Mouse (Mus musculus): ENCODE results near the gene Tnrc6c.
"Not testable (repeated sequence)": the region's sequence is repeated elsewhere in the genome, so short reads cannot be mapped to it uniquely, and the experiment has no call there.

Gene Tnrc6c

GRCm38 (mm10) chr11:117780582-117781111, 126.6 kb downstream of the Tnrc6c start:
- TF ChIP-seq POU5F1 (IDR thresholded peaks at IDR 0.05; ENCODE audit: borderline replicate concordance, low read length) = no peak
- Histone ChIP-seq H3K4me3 (replicated peaks; ENCODE audit: low read length) (peak overlapping the region; percentile 87), H3K27me3 (ENCODE audit: insufficient read depth, low read length) (peaks cover 12% of the 10 kb centered on the region; the same call in 1 of the 2 replicates), H3K9me3 (ENCODE audit: low read length) (no peaks in the 10 kb centered on the region), H3K36me3 (ENCODE audit: insufficient read depth, low read length) (peaks cover 49% of the 10 kb centered on the region), H3K4me1 (replicated peaks; ENCODE audit: low read depth, low read length) (peaks cover 80% of the 10 kb centered on the region)

DNA sequence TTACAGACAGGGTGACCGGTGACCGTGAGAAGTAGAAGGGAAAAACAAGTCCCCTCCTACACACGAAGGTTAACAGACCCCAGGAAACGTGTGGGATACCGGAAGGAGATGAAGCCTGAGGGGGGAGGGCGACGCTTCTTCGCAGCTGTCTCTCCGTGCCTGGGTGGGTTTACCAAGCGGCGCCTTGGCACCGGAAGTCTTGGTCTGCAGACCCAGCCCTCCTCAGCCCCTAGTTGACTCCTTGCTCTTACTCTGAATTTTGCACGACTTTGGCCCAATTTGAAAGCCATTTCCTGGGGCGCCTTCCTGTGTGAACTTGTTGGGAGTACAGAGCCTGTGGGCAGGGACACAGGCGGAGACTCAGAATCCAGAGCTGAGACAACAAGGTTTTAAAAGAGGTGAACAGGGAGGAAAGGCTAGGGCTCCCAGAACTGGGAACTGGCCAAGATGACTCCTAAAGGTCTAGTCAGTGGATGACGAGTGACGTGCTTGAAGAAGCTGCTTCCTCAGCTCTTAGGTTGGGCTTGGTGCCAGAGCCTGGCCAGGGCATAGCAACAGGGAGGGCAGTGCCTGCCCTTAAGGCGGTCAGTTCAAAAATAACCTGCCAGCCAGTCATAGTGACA, 127.2 kb downstream of the Tnrc6c start:
- Histone ChIP-seq H3K4me1 (replicated peaks; ENCODE audit: low read depth, low read length) (peaks cover 77% of the 10 kb centered on the region), H3K9me3 (ENCODE audit: low read length) (no peaks in the 10 kb centered on the region), H3K4me3 (replicated peaks; ENCODE audit: low read length) (peak overlapping the region; percentile 87), H3K27me3 (ENCODE audit: insufficient read depth, low read length) (peaks cover 12% of the 10 kb centered on the region; the same call in 1 of the 2 replicates), H3K36me3 (ENCODE audit: insufficient read depth, low read length) (peaks cover 43% of the 10 kb centered on the region)
- TF ChIP-seq NANOG (IDR thresholded peaks at IDR 0.05; ENCODE audit: borderline replicate concordance, low read length) = no peak
- no peak for TF ChIP-seq POU5F1 (IDR thresholded peaks at IDR 0.05; ENCODE audit: borderline replicate concordance, low read length)
- TF ChIP-seq CTCF (conservative IDR thresholded peaks at IDR 0.05; ENCODE audit: low read length) = no peak

GRCm38 (mm10) chr11:117781993-117782704, 128.1 kb downstream of the Tnrc6c start, which contains the start of the genes Tmc8 and Tmc6:
Tmc8 (plus strand) TSS chr11:117782076.
Tmc6 (minus strand) TSS chr11:117782198.
- peaks cover 12% of the 10 kb centered on the region; the same call in 1 of the 2 replicates for H3K27me3 ChIP-seq (ENCODE audit: insufficient read depth, low read length)

DNA sequence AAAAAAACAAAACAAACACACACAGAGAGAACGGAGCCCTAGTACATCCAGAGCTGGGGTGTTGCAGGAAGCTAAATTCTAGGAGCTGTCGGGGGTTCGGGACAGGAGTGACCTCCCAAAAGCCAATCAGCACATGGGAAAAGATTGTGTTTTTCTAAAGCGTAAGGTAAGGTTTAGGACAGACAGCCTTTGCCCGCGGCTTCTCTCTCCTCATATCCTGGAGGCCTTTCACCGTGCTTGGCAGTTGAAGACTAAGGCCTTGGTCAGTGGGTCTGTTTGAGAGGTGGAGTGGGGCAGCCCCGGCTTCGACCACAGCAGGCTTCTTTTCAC, 128.6 kb downstream of the Tnrc6c start:
- TF ChIP-seq NANOG (IDR thresholded peaks at IDR 0.05; ENCODE audit: borderline replicate concordance, low read length) (no peak), POU5F1 (IDR thresholded peaks at IDR 0.05; ENCODE audit: borderline replicate concordance, low read length) (no peak), CTCF (conservative IDR thresholded peaks at IDR 0.05; ENCODE audit: low read length) (no peak)
- Histone ChIP-seq H3K9me3 (ENCODE audit: low read length) (no peaks in the 10 kb centered on the region), H3K36me3 (ENCODE audit: insufficient read depth, low read length) (peaks cover 35% of the 10 kb centered on the region), H3K27me3 (ENCODE audit: insufficient read depth, low read length) (peaks cover 12% of the 10 kb centered on the region; the same call in 1 of the 2 replicates), H3K4me1 (replicated peaks; ENCODE audit: low read depth, low read length) (peaks cover 74% of the 10 kb centered on the region), H3K4me3 (replicated peaks; ENCODE audit: low read length) (peak overlapping the region; percentile 87)

More at GRCm38 (mm10) chr11:117781993-117782704, 128.1 kb downstream of the Tnrc6c start, which contains the start of the genes Tmc8 and Tmc6:
- peaks cover 35% of the 10 kb centered on the region for H3K36me3 ChIP-seq (ENCODE audit: insufficient read depth, low read length)
- H3K9me3 ChIP-seq (ENCODE audit: low read length) = no peaks in the 10 kb centered on the region
- TF ChIP-seq CTCF (conservative IDR thresholded peaks at IDR 0.05; ENCODE audit: low read length) (no peak), NANOG (IDR thresholded peaks at IDR 0.05; ENCODE audit: borderline replicate concordance, low read length) (no peak), POU5F1 (IDR thresholded peaks at IDR 0.05; ENCODE audit: borderline replicate concordance, low read length) (no peak)
- peak within 1 kb of the TSS; percentile 87 for H3K4me3 ChIP-seq (replicated peaks; ENCODE audit: low read length)
- H3K4me1 ChIP-seq (replicated peaks; ENCODE audit: low read depth, low read length) = peaks cover 79% of the 10 kb centered on the region

GRCm38 (mm10) chr11:117783089-117783488, 129.0 kb downstream of the Tnrc6c start:
- H3K27me3 ChIP-seq (ENCODE audit: insufficient read depth, low read length) = peaks cover 12% of the 10 kb centered on the region; the same call in 1 of the 2 replicates
- no peaks in the 10 kb centered on the region for H3K9me3 ChIP-seq (ENCODE audit: low read length)
- TF ChIP-seq POU5F1 (IDR thresholded peaks at IDR 0.05; ENCODE audit: borderline replicate concordance, low read length) = no peak
- peak; percentile 11; the same call in 1 of the 2 replicates for TF ChIP-seq CTCF (conservative IDR thresholded peaks at IDR 0.05; ENCODE audit: low read length)
- peak overlapping the region; percentile 87 for H3K4me3 ChIP-seq (replicated peaks; ENCODE audit: low read length)
- peaks cover 70% of the 10 kb centered on the region for H3K4me1 ChIP-seq (replicated peaks; ENCODE audit: low read depth, low read length)
- H3K36me3 ChIP-seq (ENCODE audit: insufficient read depth, low read length) = peaks cover 31% of the 10 kb centered on the region

- H3K36me3 ChIP-seq (ENCODE audit: insufficient read depth, low read length) = peaks cover 24% of the 10 kb centered on the region
- peaks cover 12% of the 10 kb centered on the region; the same call in 1 of the 2 replicates for H3K27me3 ChIP-seq (ENCODE audit: insufficient read depth, low read length)
- TF ChIP-seq NANOG (IDR thresholded peaks at IDR 0.05; ENCODE audit: borderline replicate concordance, low read length) (no peak), CTCF (conservative IDR thresholded peaks at IDR 0.05; ENCODE audit: low read length) (no peak), POU5F1 (IDR thresholded peaks at IDR 0.05; ENCODE audit: borderline replicate concordance, low read length) (no peak)
- peak overlapping the region; percentile 87 for H3K4me3 ChIP-seq (replicated peaks; ENCODE audit: low read length)
- peaks cover 63% of the 10 kb centered on the region for H3K4me1 ChIP-seq (replicated peaks; ENCODE audit: low read depth, low read length)
- no peaks in the 10 kb centered on the region for H3K9me3 ChIP-seq (ENCODE audit: low read length)
Measured at GRCm38 (mm10) chr11:117783683-117784309, 129.7 kb downstream of the Tnrc6c start.

- TF ChIP-seq NANOG (IDR thresholded peaks at IDR 0.05; ENCODE audit: borderline replicate concordance, low read length) (no peak), CTCF (conservative IDR thresholded peaks at IDR 0.05; ENCODE audit: low read length) (peak; percentile 31)
- Histone ChIP-seq H3K4me1 (replicated peaks; ENCODE audit: low read depth, low read length) (peaks cover 64% of the 10 kb centered on the region), H3K27me3 (ENCODE audit: insufficient read depth, low read length) (peaks cover 12% of the 10 kb centered on the region; the same call in 1 of the 2 replicates), H3K4me3 (replicated peaks; ENCODE audit: low read length) (no peak overlapping the region), H3K36me3 (ENCODE audit: insufficient read depth, low read length) (peaks cover 20% of the 10 kb centered on the region), H3K9me3 (ENCODE audit: low read length) (no peaks in the 10 kb centered on the region)
Measured at GRCm38 (mm10) chr11:117786294-117786693, 132.2 kb downstream of the Tnrc6c start.

DNA sequence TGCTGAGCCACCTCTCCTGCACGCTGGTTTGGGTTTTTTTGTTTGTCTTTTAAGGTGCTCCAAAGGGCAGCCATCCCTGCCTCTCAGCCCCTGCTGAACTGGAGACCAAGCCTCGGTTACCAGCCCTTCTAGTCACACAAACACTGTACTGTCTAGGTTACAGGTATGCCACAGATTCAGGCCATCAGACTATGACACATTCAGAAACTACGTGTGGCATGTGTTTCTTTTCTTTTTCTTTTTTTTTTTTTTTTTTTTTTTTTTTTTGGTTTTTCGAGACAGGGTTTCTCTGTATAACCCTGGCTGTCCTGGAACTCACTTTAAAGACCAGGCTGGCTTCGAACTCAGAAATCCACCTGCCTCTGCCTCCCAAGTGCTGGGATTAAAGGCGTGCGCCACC, 134.4 kb downstream of the Tnrc6c start:
- peaks cover 61% of the 10 kb centered on the region for H3K4me1 ChIP-seq (replicated peaks; ENCODE audit: low read depth, low read length)

More for the DNA sequence above, 134.4 kb downstream of the Tnrc6c start:
- H3K9me3 ChIP-seq (ENCODE audit: low read length); H3K4me3 ChIP-seq (replicated peaks; ENCODE audit: low read length); H3K27me3 ChIP-seq (ENCODE audit: insufficient read depth, low read length): not testable (repeated sequence)
- peaks cover 20% of the 10 kb centered on the region for H3K36me3 ChIP-seq (ENCODE audit: insufficient read depth, low read length)
